ENCODE assay signal across 1 mouse cellular context in the genomic region with DNA sequence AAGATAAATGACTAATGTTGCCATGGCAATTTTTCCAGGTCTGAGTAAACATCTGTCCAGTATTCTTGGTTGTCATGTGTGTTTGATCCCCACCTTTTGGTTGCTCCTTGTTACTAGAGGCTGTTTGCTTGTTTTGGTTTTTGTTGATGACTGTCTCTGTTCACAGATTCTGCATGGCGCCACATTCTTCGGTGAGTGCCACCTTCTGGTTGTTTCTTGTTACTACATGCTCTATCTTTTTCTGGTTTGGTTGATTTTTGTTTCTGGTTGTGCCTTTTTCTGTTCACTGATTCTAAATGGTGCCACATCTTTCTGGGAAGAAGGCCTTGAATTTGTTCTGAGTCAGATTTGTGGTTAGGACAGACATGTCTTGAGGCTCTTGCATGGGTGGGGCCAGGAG.
TF ChIP-seq lines count a peak whose summit lies in the region.

No protein-coding gene starts in this region.

TF ChIP-seq in MEL, 35 proteins besides CTCF, POLR2A, EP300 and RAD21:
- TF ChIP-seq SMC3 (IDR thresholded peaks at IDR 0.05; ENCODE audit: low read depth, low read length) (0 out of 2 replicates have a peak, but pooled peaks have one; percentile 5), TCF12 (IDR thresholded peaks at IDR 0.05; ENCODE audit: low read depth, low read length) (no peak)
